Mouse (Mus musculus) cerebellum, adult 9-11 months (tissue): ENCODE results near the gene Aox1.
A peak's percentile ranks its signal among the peaks of the same experiment; 100 is the strongest.
"Not testable (repeated sequence)": the region's sequence is repeated elsewhere in the genome, so short reads cannot be mapped to it uniquely, and the experiment has no call there.

Source experiments
- DNase-seq: peaks from one replicate; pipeline ENCODE4 v3.0.0; 2022

Gene Aox1

DNA sequence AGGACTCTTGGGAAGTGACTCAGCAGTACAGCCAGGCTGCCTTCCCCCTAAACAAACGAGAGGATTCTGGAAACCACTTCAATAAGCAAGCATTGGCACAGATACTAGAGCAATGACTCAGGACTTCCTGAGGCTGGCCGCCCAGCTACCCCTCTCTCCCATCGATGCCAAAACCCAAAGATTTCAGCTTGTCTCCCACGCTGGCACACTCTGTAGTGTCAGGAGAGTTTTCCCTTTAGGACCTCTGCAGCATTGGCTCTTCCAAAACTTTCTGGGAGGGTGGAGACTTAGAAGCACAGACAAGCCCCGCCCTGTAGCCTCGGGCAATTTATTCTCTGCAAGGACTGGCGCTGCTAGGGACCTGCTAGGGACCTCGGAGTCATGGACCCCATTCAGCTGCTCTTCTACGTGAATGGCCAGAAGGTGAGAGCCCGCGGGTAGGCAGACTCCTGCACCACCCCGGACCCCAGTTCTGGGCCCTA lies at the start of gene Aox1:
Aox1 (plus strand) TSS at position 296 of the 482 bp plus-strand sequence.
- peak; percentile 67 for DNase-seq

GRCm38 (mm10) chr1:57989052-57989600 lies 40.6 kb upstream of the Aox1 start:
- DNase-seq, result no peak

- no peak for DNase-seq
Observed at GRCm38 (mm10) chr1:57991277-57991676, 38.5 kb upstream of the Aox1 start.

GRCm38 (mm10) chr1:57995432-57996132 lies 34.1 kb upstream of the Aox1 start, which contains the start of gene Sgo2a:
TSS of gene Sgo2a (plus strand) at chr1:57995971.
- DNase-seq, result peak; percentile 91

DNA sequence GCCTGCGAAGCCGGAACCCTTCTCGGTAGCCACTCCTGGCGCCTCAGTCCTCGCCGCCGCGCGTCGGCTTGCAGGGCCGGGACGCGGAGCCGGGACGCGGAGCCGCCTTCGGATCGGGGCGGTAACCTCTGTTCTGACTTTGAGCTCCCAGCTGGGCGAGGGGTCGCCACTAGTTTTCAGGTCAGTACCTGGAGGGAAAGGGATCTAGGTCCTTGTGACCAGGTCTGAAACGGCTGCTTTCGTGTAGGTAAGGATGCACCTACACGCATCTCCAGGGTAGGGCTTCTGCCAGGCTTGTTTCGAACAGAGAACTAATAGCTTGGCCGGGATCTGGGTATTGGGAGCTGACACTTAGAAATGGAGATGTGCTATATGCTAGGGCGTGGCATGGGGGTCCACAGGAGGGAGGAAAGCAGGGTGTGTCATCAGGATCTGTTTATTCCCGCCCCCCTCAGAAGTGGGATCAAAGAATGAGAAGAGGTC lies 33.6 kb upstream of the Aox1 start:
- no peak for DNase-seq

DNA sequence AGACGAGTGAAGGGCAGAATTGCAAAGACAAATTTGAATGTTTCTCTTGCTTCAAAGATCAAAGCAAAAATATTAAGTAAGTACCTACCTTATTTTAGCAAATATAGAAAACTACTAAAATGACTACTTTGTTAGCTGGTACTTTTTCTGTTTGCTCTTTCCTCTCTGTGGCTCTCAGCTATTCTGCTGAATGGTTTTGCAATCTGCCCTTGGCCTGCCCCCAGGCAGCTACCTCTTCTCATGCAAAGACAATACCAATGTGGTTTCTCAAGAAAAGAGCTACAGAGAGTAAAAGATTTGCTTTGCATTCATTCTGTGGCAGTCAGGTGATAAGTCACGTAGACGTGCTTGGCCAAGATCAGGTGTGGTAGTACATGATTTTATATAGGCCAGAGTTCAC lies 31.6 kb upstream of the Aox1 start:
- DNase-seq, result no peak

DNA sequence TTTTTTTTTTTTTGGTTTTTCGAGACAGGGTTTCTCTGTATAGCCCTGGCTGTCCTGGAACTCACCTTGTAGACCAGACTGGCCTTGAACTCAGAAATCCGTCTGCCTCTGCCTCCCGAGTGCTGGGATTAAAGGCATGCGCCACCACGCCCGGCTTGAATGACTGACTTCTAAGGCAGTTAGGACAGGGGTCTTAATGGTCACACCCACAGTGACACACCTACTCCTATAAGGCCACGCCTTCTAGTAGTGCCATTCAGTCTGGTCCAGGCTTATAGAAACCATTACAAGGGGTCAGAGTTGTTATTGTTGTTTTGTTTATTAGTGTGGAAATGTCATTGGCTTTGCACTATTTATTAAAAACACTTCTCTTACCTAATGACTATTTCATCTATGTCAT lies 23.3 kb upstream of the Aox1 start:
- DNase-seq, result not testable (repeated sequence)

DNA sequence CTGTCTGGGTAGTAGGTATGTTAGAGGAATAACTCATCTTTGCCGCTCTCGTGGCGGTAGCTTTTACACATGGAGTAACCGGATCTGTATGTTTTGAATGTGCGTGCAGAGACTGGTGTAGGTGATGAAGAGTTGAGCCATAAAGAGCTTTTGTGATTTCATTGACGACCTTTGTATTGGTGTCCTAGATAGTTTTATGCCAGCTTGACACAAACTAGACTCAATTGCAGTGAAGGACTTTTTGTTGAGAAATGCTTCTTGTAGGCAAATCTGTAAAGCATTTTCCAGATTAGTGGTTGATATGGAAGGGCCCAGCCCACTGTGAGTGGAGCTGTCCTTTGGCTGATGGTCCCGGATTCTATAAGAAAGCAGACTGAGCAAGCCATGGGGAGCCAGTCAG lies 10.9 kb upstream of the Aox1 start, which contains the start of gene Kctd18:
Kctd18 (minus strand) TSS at position 101 of the 400 bp plus-strand sequence.
- DNase-seq, result no peak

DNA sequence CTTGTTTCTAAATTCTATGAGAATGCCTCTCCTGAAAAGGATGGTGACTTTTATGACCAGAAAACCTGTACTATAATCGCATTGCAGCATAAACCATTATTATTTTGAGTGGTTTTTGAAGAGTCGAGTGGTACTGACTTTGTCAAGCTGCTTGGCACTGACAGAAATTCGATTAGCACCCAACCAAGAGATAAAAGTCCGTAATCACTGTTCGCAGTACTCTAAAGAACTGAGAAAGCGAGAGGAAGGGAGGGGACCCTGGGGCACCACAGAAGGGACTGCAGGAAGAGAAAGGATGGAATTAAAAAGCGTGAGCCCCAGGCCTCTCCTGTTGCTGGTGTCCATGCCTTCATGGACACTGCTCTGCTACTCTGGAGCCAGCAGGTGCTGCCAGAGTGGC lies 2.0 kb upstream of the Aox1 start:
- DNase-seq, result no peak

GRCm38 (mm10) chr1:58030156-58030871 lies 583 bp downstream of the Aox1 start:
- peak; percentile 71 for DNase-seq

GRCm38 (mm10) chr1:58031160-58031769 lies 1.5 kb downstream of the Aox1 start:
- peak; percentile 43 for DNase-seq

GRCm38 (mm10) chr1:58037306-58037705 lies 7.6 kb downstream of the Aox1 start:
- DNase-seq, result not testable (repeated sequence)

DNA sequence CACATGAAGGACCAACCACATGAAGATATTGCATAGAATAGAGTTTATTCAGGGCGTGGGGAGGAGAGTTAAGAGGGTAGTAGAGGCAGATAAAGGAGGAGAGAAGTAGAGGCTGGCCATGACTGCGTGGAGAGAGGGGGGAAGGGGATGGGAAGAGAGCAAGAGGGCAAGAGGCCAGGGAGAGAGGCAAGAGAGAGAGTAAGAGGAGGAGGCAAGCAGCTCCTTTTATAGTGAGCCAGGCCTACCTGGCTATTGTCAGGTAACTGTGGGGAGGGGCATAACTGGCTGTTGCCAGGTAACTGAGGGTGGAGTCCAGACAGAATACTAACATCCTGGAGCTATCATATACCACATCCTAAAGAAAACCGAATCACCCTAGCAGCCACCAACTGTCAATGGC lies 15.3 kb downstream of the Aox1 start:
- peak; percentile 38 for DNase-seq

DNA sequence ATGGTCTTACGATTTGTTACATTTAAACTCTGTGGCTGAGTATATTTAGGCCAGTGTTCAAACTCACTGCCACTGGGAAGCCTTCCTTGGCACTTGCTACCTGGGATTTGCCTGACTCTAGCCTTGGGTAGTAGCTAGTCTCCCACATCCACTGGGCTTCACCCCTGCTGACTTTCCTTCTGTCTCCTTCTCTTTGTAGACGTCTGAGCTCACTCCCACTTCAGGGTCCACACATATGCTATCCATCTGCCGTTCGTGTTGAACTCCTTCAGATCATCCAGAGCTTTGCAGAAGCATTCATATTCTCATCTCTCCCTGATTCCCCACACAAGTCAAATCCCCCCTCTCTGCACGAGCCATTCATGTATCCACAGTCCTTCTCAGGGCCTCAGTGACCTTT lies 15.8 kb downstream of the Aox1 start:
- DNase-seq, result peak; percentile 91

GRCm38 (mm10) chr1:58046721-58047290 lies 17.1 kb downstream of the Aox1 start:
- no peak for DNase-seq

DNA sequence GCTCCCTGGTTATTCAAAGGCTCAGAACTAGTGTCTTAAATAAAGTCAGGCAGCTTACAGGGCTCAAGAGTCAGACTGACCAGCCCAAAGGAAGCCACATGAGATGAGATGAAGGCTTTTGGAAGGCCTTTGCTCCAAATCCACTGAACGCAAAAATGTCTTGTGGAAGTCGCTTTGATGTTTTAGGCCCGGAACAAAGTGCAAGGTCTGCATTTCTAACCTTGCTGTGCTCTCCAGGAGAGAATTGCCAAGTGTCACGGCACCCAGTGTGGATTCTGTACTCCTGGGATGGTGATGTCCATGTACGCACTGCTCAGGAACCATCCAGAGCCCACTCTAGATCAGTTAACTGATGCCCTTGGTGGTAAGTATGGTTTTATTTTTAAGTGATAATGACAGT lies 19.4 kb downstream of the Aox1 start:
- DNase-seq, result no peak

GRCm38 (mm10) chr1:58055598-58055997 lies 25.9 kb downstream of the Aox1 start:
- DNase-seq, result no peak

- no peak for DNase-seq
Observed at GRCm38 (mm10) chr1:58056074-58056807, 26.5 kb downstream of the Aox1 start.

DNA sequence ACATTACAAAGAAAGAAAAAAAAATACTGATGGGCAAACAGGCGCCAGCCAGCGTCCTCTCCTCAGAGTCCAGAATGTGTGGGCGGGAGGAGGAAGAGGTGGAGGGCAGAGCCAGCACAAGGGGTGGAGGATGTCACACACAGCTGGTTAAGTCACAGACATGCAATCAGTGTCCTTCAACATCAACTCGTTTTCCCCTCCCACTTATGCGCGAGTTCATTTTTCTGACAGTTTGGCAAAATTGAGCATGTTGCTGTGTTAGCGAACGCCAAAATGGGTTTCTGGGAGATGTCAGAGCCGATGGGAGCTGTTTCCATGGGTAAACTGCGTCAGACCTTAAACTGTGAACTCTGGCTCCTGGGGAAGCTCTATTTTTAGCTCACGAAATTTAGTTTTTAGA lies 27.2 kb downstream of the Aox1 start:
- no peak for DNase-seq

DNA sequence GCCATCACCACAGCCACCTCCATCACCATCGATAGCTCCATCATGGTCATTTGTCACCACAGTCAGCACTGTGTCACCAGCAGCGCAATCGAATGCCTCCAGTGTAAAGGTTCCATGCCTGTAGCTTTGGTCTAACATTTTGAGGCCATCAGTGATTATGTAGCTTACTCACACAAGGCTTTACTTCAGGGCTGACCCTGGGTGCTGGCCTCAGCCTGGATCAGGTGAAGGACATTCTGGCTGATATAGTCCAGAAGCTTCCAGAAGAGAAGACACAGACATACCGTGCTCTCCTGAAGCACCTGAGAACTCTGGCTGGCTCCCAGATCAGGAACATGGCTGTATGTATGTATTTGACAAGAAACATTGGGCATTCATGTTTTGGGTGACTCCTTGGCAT lies 29.1 kb downstream of the Aox1 start:
- no peak for DNase-seq

GRCm38 (mm10) chr1:58062131-58062530 lies 32.4 kb downstream of the Aox1 start:
- no peak for DNase-seq

GRCm38 (mm10) chr1:58065151-58065550 lies 35.4 kb downstream of the Aox1 start:
- DNase-seq, result no peak
